Mouse (Mus musculus) hindbrain, embryonic 15.5 days (tissue): ENCODE measurements at regions not wholly inside any gene's neighbourhood (a gene's known extent, or its start where the extent isn't known, plus 50 kb on each side); places are given as distances from the start of the nearest gene placed in this dataset.
A peak's percentile ranks its signal among the peaks of the same experiment; 100 is the strongest.

ENCODE experiments used
- ATAC-seq: fragments of 200-750 bp; cut with Nextera tagmentation; 2 replicates; pipeline ENCODE4 v1.8.0; 2017; ENCODE audit warnings: low read depth, moderate number of reproducible peaks, moderate TSS enrichment; ENCODE audit not compliant: low FRiP score
- H3K27ac ChIP-seq: fragments of 300-500 bp; sonication (generic); replicated peaks from 2 replicates; pipeline ENCODE4 v1.5.1; 2015; ENCODE audit warnings: mild to moderate bottlenecking, inconsistent platforms
- H3K27me3 ChIP-seq: fragments of 300-500 bp; sonication (generic); 2 replicates; pipeline ENCODE4 v1.6.1; 2015; ENCODE audit warnings: control low read depth, inconsistent platforms
- H3K36me3 ChIP-seq: fragments of 300-500 bp; sonication (generic); 2 replicates; pipeline ENCODE4 v1.6.1; 2015; ENCODE audit warnings: control low read depth, inconsistent platforms
- H3K4me1 ChIP-seq: fragments of 300-500 bp; sonication (generic); replicated peaks from 2 replicates; pipeline ENCODE4 v1.6.1; 2015; ENCODE audit warnings: control low read depth, inconsistent platforms
- H3K4me2 ChIP-seq: fragments of 300-500 bp; sonication (generic); 2 replicates; pipeline ENCODE4 v1.6.1; 2015; ENCODE audit warnings: moderate library complexity, mild to moderate bottlenecking, inconsistent platforms
- H3K4me3 ChIP-seq: fragments of 300-500 bp; sonication (generic); 2 replicates; pipeline ENCODE4 v1.5.1; 2015; ENCODE audit warnings: mild to moderate bottlenecking, inconsistent platforms
- H3K9ac ChIP-seq: fragments of 300-500 bp; sonication (generic); 2 replicates; pipeline ENCODE4 v1.6.1; 2015; ENCODE audit warnings: inconsistent platforms
- H3K9me3 ChIP-seq: fragments of 300-500 bp; sonication (generic); 2 replicates; pipeline ENCODE4 v1.6.1; 2016; ENCODE audit warnings: control low read depth, inconsistent platforms
- WGBS: fragments of 180-500 bp; shearing (Covaris S2); methylation state at CpG from one replicate; pipeline ENCODE4 v1.1.7; 2015; 5-methylcytosine and 5-hydroxymethylcytosine counted together

DNA sequence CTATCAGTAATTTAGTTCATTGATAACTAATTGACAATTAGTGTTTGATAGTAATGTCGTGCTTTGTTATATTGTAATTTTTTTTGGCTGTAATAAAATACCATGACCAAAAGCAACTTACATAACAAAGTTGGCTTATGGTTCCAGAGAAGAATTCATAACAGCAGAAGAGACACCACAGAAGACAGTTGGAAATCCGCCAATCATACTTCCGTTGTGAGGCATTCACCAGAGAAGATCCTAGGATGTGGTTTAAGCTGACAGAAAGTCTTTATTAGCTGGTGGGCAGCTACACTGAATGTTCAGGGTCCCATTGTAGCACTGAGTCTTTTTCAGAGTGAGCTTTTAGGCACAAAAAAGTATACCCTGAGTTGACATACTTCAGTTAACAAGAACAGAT, 109.9 kb downstream of the Sec23a start:
- H3K4me3 ChIP-seq = no peak overlapping the region
- H3K27ac ChIP-seq = no peak overlapping the region
- no peaks in the 10 kb centered on the region for H3K4me1 ChIP-seq
- no peak overlapping the region for H3K4me2 ChIP-seq
- ATAC-seq = no peak
- H3K27me3 ChIP-seq = no peaks in the 10 kb centered on the region
- WGBS = 80% methylated on average over 3 of the region's 3 CpGs
- no peak overlapping the region for H3K9ac ChIP-seq
- no peaks in the 10 kb centered on the region for H3K36me3 ChIP-seq
- no peaks in the 10 kb centered on the region for H3K9me3 ChIP-seq

DNA sequence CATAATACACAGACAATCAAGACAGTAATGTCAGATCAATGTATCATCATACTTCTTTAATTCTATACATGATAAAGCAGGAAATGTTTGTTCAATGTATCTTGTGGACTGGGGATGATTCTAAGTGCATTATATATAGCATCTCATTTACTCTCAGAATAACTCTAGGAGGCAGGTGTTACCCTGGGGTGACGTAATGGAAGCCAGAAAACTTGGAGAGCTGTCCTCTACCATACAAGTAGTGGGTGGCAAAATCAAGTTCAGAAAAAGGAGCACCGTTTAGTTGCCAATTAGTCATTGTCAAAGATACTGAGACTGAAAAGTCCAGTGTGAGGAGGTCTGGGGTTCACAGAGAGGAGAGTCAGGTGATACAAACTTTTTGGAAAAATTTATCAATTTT, 136.0 kb downstream of the Sec23a start:
- 87% methylated on average over 2 of the region's 2 CpGs for WGBS
- H3K4me3 ChIP-seq = no peak overlapping the region
- H3K27me3 ChIP-seq = no peaks in the 10 kb centered on the region
- H3K9me3 ChIP-seq = no peaks in the 10 kb centered on the region
- H3K4me1 ChIP-seq = no peaks in the 10 kb centered on the region
- no peak overlapping the region for H3K4me2 ChIP-seq
- ATAC-seq = no peak
- no peaks in the 10 kb centered on the region for H3K36me3 ChIP-seq
- H3K27ac ChIP-seq = no peak overlapping the region
- no peak overlapping the region for H3K9ac ChIP-seq

GRCm38 (mm10) chr12:58872465-58872864, 139.4 kb downstream of the Sec23a start:
- no peak overlapping the region for H3K27ac ChIP-seq
- H3K4me2 ChIP-seq = no peak overlapping the region
- no peaks in the 10 kb centered on the region for H3K9me3 ChIP-seq
- no peaks in the 10 kb centered on the region for H3K36me3 ChIP-seq
- no peak for ATAC-seq
- no peaks in the 10 kb centered on the region for H3K4me1 ChIP-seq
- no peak overlapping the region for H3K9ac ChIP-seq
- no peaks in the 10 kb centered on the region for H3K27me3 ChIP-seq
- no peak overlapping the region for H3K4me3 ChIP-seq

DNA sequence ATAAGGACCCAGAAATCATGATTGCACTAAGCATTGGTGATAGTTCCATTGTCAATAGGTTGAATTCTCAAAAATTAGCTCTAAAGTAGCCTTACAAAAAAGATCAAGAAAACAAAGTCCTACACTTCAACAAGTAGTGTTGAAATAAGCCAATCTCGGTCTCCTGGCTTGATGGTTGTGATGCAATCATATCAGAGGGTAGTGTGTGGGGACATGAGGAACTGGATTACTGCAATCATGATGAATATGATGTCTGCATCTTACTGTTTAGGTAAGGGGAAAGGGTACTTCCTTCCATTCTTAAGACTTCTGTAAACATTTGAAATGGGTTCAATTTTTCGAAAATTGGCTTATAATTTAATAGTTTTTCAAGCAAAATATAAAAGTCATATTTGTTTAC, 155.3 kb downstream of the Sec23a start:
- H3K36me3 ChIP-seq = no peaks in the 10 kb centered on the region
- no peaks in the 10 kb centered on the region for H3K27me3 ChIP-seq
- no peak overlapping the region for H3K4me3 ChIP-seq
- no peaks in the 10 kb centered on the region for H3K9me3 ChIP-seq
- H3K4me2 ChIP-seq = no peak overlapping the region
- no peaks in the 10 kb centered on the region for H3K4me1 ChIP-seq
- H3K9ac ChIP-seq = no peak overlapping the region
- 66% methylated on average over 2 of the region's 2 CpGs for WGBS
- no peak overlapping the region for H3K27ac ChIP-seq
- ATAC-seq = no peak

DNA sequence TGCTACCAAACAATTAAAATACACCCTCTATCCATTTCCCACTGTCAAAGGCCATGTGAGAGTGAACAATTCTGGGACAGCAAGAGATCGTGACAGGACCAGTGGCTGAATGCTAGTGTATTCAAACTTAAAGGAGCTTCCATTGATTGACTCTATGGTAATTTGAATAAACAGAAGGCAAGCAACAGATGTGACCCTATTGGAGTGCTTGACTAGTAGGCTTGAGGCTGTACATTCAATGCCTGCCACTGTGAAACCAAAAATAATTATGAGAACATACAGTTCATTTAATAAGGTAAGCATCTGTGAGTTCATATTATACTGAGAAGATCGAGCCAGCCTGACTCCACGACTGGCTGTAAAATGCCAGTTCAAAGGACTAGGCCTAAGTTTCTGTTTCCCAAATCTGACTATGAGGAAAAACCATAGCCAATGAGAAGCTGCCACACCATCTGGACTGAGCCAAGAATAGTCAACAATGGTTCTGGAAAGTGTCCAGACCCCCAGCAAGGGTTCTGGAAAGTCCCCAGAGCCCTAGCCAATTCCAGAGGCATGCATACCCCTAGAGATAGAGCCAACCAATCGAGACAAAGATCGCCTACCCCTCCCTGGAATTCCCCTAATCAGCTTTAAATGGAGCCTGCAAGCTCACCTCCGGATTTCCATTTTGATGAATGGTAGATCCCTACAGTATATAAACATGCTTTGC, 160.0 kb downstream of the Sec23a start:
- WGBS = 69% methylated on average over 6 of the region's 6 CpGs

DNA sequence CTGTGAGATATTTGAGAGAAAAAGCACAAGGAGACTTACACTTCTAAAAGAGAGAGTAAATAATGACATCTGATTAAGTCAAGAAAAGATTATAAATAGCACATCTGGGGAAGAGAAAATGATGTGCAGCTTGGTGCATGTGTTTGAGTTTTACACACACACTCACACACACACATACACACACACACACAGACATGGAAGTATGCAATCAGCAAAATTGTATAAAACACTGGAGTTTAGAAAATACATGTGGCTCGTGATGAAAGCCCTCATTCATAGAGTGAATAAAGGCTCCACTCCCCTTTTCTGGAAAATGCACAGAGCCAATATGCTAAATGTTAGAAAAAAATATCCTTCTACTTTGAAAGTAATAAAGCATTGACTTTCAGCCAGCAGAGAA, 182.2 kb downstream of the Sec23a start:
- no peaks in the 10 kb centered on the region for H3K4me1 ChIP-seq
- no peak overlapping the region for H3K27ac ChIP-seq
- 72% methylated on average over 1 of the region's 1 CpGs for WGBS
- H3K9me3 ChIP-seq = no peaks in the 10 kb centered on the region
- no peaks in the 10 kb centered on the region for H3K27me3 ChIP-seq
- ATAC-seq = no peak
- H3K9ac ChIP-seq = no peak overlapping the region
- H3K4me2 ChIP-seq = no peak overlapping the region
- H3K36me3 ChIP-seq = no peaks in the 10 kb centered on the region
- H3K4me3 ChIP-seq = no peak overlapping the region

More for the DNA sequence above, 160.0 kb downstream of the Sec23a start:
- H3K9me3 ChIP-seq = no peaks in the 10 kb centered on the region
- H3K27me3 ChIP-seq = no peaks in the 10 kb centered on the region
- H3K27ac ChIP-seq = no peak overlapping the region
- no peak overlapping the region for H3K4me2 ChIP-seq
- no peaks in the 10 kb centered on the region for H3K36me3 ChIP-seq
- peak; percentile 66; the same call in 1 of the 2 replicates for ATAC-seq
- H3K4me3 ChIP-seq = no peak overlapping the region
- no peak overlapping the region for H3K9ac ChIP-seq
- no peaks in the 10 kb centered on the region for H3K4me1 ChIP-seq

DNA sequence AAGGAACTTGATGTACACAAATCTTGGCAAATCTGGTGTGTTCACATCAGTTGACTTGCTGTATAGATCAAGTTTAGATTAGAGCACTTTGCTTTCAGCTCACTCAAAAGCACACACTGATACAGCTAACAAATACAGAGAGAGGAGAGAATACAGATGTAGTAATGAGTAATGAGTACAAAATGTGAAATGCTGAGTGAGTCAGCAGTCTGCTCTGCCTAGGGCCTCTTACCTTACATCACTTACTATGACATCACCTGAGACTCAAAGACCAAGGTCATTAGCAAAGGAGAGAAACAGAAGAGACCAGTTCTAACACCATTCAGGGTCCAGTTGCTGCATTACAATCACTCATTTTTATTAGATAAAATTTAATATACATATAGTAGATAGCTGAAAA, 184.0 kb downstream of the Sec23a start:
- H3K4me3 ChIP-seq = no peak overlapping the region
- H3K9ac ChIP-seq = no peak overlapping the region
- H3K27me3 ChIP-seq = no peaks in the 10 kb centered on the region
- no peaks in the 10 kb centered on the region for H3K4me1 ChIP-seq
- no peak overlapping the region for H3K4me2 ChIP-seq
- no peak for ATAC-seq
- H3K27ac ChIP-seq = no peak overlapping the region
- H3K36me3 ChIP-seq = no peaks in the 10 kb centered on the region
- no peaks in the 10 kb centered on the region for H3K9me3 ChIP-seq

GRCm38 (mm10) chr12:58825139-58825921, 186.5 kb downstream of the Sec23a start:
- Histone ChIP-seq H3K4me2 (no peak overlapping the region), H3K4me3 (no peak overlapping the region), H3K4me1 (no peaks in the 10 kb centered on the region), H3K9ac (no peak overlapping the region), H3K27me3 (no peaks in the 10 kb centered on the region), H3K27ac (no peak overlapping the region), H3K36me3 (no peaks in the 10 kb centered on the region), H3K9me3 (no peaks in the 10 kb centered on the region)
- WGBS = 88% methylated on average over 7 of the region's 7 CpGs
- no peak for ATAC-seq

GRCm38 (mm10) chr12:58822971-58823370, 188.8 kb downstream of the Sec23a start:
- Histone ChIP-seq H3K27me3 (no peaks in the 10 kb centered on the region), H3K4me2 (no peak overlapping the region), H3K27ac (no peak overlapping the region), H3K9me3 (no peaks in the 10 kb centered on the region), H3K9ac (no peak overlapping the region), H3K4me1 (no peaks in the 10 kb centered on the region), H3K4me3 (no peak overlapping the region), H3K36me3 (no peaks in the 10 kb centered on the region)
- no peak for ATAC-seq
- 85% methylated on average over 3 of the region's 3 CpGs for WGBS

GRCm38 (mm10) chr12:58804068-58804467, 207.7 kb downstream of the Sec23a start:
- Histone ChIP-seq H3K4me3 (no peak overlapping the region), H3K36me3 (no peaks in the 10 kb centered on the region), H3K9ac (no peak overlapping the region), H3K27me3 (no peaks in the 10 kb centered on the region), H3K27ac (no peak overlapping the region), H3K4me2 (no peak overlapping the region), H3K4me1 (no peaks in the 10 kb centered on the region), H3K9me3 (no peaks in the 10 kb centered on the region)
- WGBS = 37% methylated on average over 6 of the region's 6 CpGs
- peak; percentile 51; the same call in 1 of the 2 replicates for ATAC-seq

DNA sequence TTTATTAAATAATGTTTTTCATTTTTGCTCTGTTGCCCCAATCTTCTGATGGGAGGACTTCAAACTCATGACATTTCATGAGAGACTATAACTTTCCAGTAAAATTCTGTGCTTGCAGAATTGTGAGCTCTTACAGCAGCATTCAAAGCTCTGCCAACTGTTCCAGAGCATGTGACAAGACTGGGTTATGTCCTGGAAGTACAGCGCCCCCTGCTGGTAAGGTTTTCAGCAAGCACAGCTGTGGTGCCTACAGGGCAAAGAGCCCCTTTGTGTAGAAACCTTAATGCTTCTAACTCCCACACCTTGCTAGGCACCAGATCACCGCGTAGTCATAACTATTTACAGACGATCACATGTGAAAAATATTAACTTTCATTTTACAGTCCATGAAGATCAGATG, 209.4 kb downstream of the Sec23a start:
- no peak for ATAC-seq
- no peaks in the 10 kb centered on the region for H3K27me3 ChIP-seq

More for the DNA sequence above, 209.4 kb downstream of the Sec23a start:
- no peaks in the 10 kb centered on the region for H3K9me3 ChIP-seq
- H3K4me1 ChIP-seq = no peaks in the 10 kb centered on the region
- H3K4me3 ChIP-seq = no peak overlapping the region
- H3K27ac ChIP-seq = no peak overlapping the region
- 40% methylated on average over 4 of the region's 4 CpGs for WGBS
- H3K9ac ChIP-seq = no peak overlapping the region
- H3K4me2 ChIP-seq = no peak overlapping the region
- H3K36me3 ChIP-seq = no peaks in the 10 kb centered on the region
